9 mouse cellular contexts compared by ENCODE assay signal in the genomic region with DNA sequence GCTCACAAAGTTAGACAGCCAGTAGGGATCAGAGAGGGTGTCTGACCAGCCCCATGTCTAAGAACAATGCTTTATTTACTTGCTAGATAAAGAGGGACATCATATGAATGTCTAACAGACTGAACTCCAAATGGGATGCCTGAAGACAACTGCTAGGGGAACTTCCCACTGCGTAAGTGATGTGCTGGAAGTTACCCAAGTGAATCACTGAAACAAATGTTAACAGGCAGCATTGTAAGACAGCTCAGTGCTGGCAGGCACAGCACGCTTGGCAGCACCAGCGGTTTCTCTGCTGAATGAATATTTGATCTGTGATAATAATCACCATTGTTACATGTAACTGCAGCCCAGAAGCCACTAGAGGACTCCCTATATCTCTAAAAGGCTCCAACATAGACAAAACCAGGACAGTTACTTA. TPM values are rescaled to one million over a fixed set of nuclear protein-coding genes. Genes with fewer than 3 reads are reported as not detected.
DNase-seq lines count a peak whose midpoint lies in the region; ATAC-seq lines count a peak whose summit lies in the region.
"Had no signal": no experiment of that assay in that cellular context is flagged by ENCODE, and none has a peak within 500 bp of the region (broad histone marks: within the 10 kb centered on the region; RNA-seq: fewer than 3 reads in every experiment).

No protein-coding gene starts in this region.

- H3K27me3 ChIP-seq in kidney, embryonic 16.5 days (ENCODE audit: insufficient read depth, low read length), result no peaks in the 10 kb centered on the region
- no peaks in the 10 kb centered on the region for H3K27me3 ChIP-seq in neural tube, embryonic 15.5 days (replicated peaks)

- H3K4me1 ChIP-seq in kidney, embryonic 16.5 days (ENCODE audit: insufficient read depth, low read length), result no peaks in the 10 kb centered on the region
- no peaks in the 10 kb centered on the region for H3K4me1 ChIP-seq in neural tube, embryonic 15.5 days

- DNase-seq in kidney, adult 9 months, result peak; percentile 13
- peak; percentile 52 for DNase-seq in brain, embryonic 18.5 days (ENCODE audit: low read depth, low spot score)
- DNase-seq in frontal cortex, postnatal 14 days (ENCODE audit: low spot score in 2 of 2), result peak; percentile 21 to 27
- peak; percentile 62 to 67 for DNase-seq in layer of hippocampus, postnatal 36 days
- no peak for DNase-seq in thymus, postnatal 10 days (ENCODE audit: low spot score in 2 of 2)
- DNase-seq in spleen, postnatal 10 days (ENCODE audit: low spot score in 2 of 2), result no peak

- H3K27ac ChIP-seq in kidney, embryonic 16.5 days (ENCODE audit: low read length), result no peak overlapping the region
- H3K27ac ChIP-seq in neural tube, embryonic 15.5 days (replicated peaks), result no peak overlapping the region
- H3K27ac ChIP-seq: macrophage had no signal

- H3K9me3 ChIP-seq in kidney, embryonic 16.5 days (ENCODE audit: low read length), result no peaks in the 10 kb centered on the region
- no peaks in the 10 kb centered on the region for H3K9me3 ChIP-seq in neural tube, embryonic 15.5 days (replicated peaks)

- H3K4me2 ChIP-seq in kidney, embryonic 16.5 days (replicated peaks; ENCODE audit: low read depth, low read length), result no peak overlapping the region
- no peak overlapping the region for H3K4me2 ChIP-seq in neural tube, embryonic 15.5 days

- WGBS in kidney, embryonic 16.5 days, result 79% methylated on average over 3 of the region's 3 CpGs
- 45% methylated on average over 3 of the region's 3 CpGs for WGBS in neural tube, embryonic 15.5 days

- H3K9ac ChIP-seq in kidney, embryonic 16.5 days (replicated peaks; ENCODE audit: low read length), result no peak overlapping the region
- no peak overlapping the region for H3K9ac ChIP-seq in neural tube, embryonic 15.5 days (replicated peaks)

- ATAC-seq in kidney, embryonic 16.5 days (ENCODE audit: low FRiP score, low TSS enrichment), result no peak
- ATAC-seq in neural tube, embryonic 15.5 days (ENCODE audit: low FRiP score), result peak; percentile 75; the same call in 1 of the 2 replicates

- peaks cover 7% of the 10 kb centered on the region; the same call in 1 of the 2 replicates for H3K36me3 ChIP-seq in kidney, embryonic 16.5 days (ENCODE audit: insufficient read depth, low read length)
- H3K36me3 ChIP-seq in neural tube, embryonic 15.5 days, result peaks cover 5% of the 10 kb centered on the region; the same call in 1 of the 2 replicates

- H3K4me3 ChIP-seq in kidney, embryonic 16.5 days (ENCODE audit: low read length), result no peak overlapping the region
- no peak overlapping the region for H3K4me3 ChIP-seq in neural tube, embryonic 15.5 days (replicated peaks)

RNA-seq across cellular contexts. Expression of gene Tpd52l1, which starts 58.4 kb away (rescaled TPM):
- 31.7 and 35.8 TPM in 2 replicates for polyA plus RNA-seq in kidney, embryonic 16.5 days (2015; fragmentation: Nextera tagmentation; extraction: Ambion mirVana)
- 10 to 100 TPM; 25.1 to 26.4 TPM for total RNA-seq in layer of hippocampus, postnatal 36 days (2021)
- polyA plus RNA-seq in neural tube, embryonic 15.5 days (2015; fragmentation: Nextera tagmentation; extraction: Ambion mirVana), result 38.5 and 42.6 TPM in 2 replicates
- polyA plus RNA-seq: macrophage had no signal

Comparison
In these comparisons a context has a peak if more than half of its experiments do, and no peak if none do; other contexts are left out.
1. DNase-seq: peak in kidney, adult 9 months (single experiment), brain, embryonic 18.5 days (single experiment), frontal cortex, postnatal 14 days (2 of 2) and layer of hippocampus, postnatal 36 days (2 of 2); none in thymus, postnatal 10 days (0 of 2) and spleen, postnatal 10 days (0 of 2).